Mouse (Mus musculus) midbrain, embryonic 12.5 days (tissue): Measurements from ENCODE around the gene 4930402H24Rik. TPM values are rescaled to one million over a fixed set of nuclear protein-coding genes. Genes with fewer than 3 reads are reported as not detected.
"Not testable (repeated sequence)": the region's sequence is repeated elsewhere in the genome, so short reads cannot be mapped to it uniquely, and the experiment has no call there.

Source experiments
- ATAC-seq: fragments of 200-750 bp; cut with Nextera tagmentation; 2 replicates; pipeline ENCODE4 v1.8.0; 2017; ENCODE audit warnings: low read depth, moderate TSS enrichment, moderate library complexity; ENCODE audit not compliant: low FRiP score
- H3K27ac ChIP-seq: fragments of 300-500 bp; sonication (generic); replicated peaks from 2 replicates; pipeline ENCODE4 v1.5.1; 2016; ENCODE audit warnings: mild to moderate bottlenecking
- H3K27me3 ChIP-seq: fragments of 300-500 bp; sonication (generic); 2 replicates; pipeline ENCODE4 v1.6.1; 2016; ENCODE audit warnings: mild to moderate bottlenecking
- H3K36me3 ChIP-seq: fragments of 300-500 bp; sonication (generic); 2 replicates; pipeline ENCODE4 v1.6.1; 2016
- H3K4me1 ChIP-seq: fragments of 300-500 bp; sonication (generic); 2 replicates; pipeline ENCODE4 v1.6.1; 2016
- H3K4me2 ChIP-seq: fragments of 300-500 bp; sonication (generic); replicated peaks from 2 replicates; pipeline ENCODE4 v1.6.1; 2016; ENCODE audit warnings: mild to moderate bottlenecking, moderate library complexity
- H3K4me3 ChIP-seq: fragments of 300-500 bp; sonication (generic); 2 replicates; pipeline ENCODE4 v1.5.1; 2016; ENCODE audit warnings: mild to moderate bottlenecking
- H3K9ac ChIP-seq: fragments of 300-500 bp; sonication (generic); replicated peaks from 2 replicates; pipeline ENCODE4 v1.6.1; 2016; ENCODE audit warnings: mild to moderate bottlenecking, moderate library complexity
- H3K9me3 ChIP-seq: fragments of 300-500 bp; sonication (generic); 2 replicates; pipeline ENCODE4 v1.6.1; 2016; ENCODE audit warnings: mild to moderate bottlenecking
- WGBS: fragments of 180-500 bp; shearing (Covaris S2); methylation state at CpG from one replicate; pipeline ENCODE4 v1.1.7; 2016; 5-methylcytosine and 5-hydroxymethylcytosine counted together
- polyA plus RNA-seq: library from polyadenylated mRNA; unstranded; fragments of >200 nt; fragmentation: Nextera tagmentation; extraction: Ambion mirVana; gene quantifications from 2 replicates; pipeline ENCODE4 v1.2.1, GENCODE M21; 2016

4930402H24Rik gene
- polyA plus RNA-seq, 1 experiment from 2014 or later: 86.9 TPM

DNA sequence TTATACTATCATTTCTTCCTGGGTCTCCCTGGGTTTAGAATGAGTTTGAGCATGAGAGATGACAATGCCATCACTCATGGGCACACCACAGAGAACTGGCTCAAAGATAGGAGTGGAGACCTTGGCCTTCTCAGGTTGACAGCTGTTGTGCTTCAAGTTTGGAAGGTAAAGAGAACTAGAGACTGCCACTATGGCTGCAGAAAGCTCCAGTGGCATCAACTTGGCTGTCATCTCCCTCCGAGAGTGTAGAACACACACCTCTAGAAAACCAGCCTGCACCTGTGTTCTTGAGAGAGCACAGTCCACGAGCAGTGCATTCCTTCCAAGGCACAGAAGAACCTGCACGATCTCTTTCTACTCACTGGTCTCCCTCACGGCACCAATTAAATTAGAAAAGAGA, 76.7 kb downstream of the 4930402H24Rik start:
- 96% methylated on average over 4 of the region's 4 CpGs for WGBS
- peaks cover 11% of the 10 kb centered on the region for H3K36me3 ChIP-seq
- peaks cover 3% of the 10 kb centered on the region; the same call in 1 of the 2 replicates for H3K4me1 ChIP-seq
- H3K4me2 ChIP-seq: no peak overlapping the region
- H3K27me3 ChIP-seq: no peaks in the 10 kb centered on the region
- ATAC-seq: no peak
- H3K27ac ChIP-seq: no peak overlapping the region
- H3K9me3 ChIP-seq: no peaks in the 10 kb centered on the region
- no peak overlapping the region for H3K9ac ChIP-seq
- H3K4me3 ChIP-seq: no peak overlapping the region

- Histone ChIP-seq H3K9me3 (no peaks in the 10 kb centered on the region), H3K36me3 (peaks cover 15% of the 10 kb centered on the region), H3K4me2 (no peak overlapping the region), H3K9ac (no peak overlapping the region), H3K4me1 (peaks cover 3% of the 10 kb centered on the region; the same call in 1 of the 2 replicates), H3K27ac (no peak overlapping the region), H3K4me3 (no peak overlapping the region), H3K27me3 (no peaks in the 10 kb centered on the region)
- WGBS: 87% methylated on average over 1 of the region's 1 CpGs
- no peak for ATAC-seq
These were observed 77.5 kb downstream of the 4930402H24Rik start for GRCm38 (mm10) chr2:130828668-130829067.

- not testable (repeated sequence) for H3K4me2 ChIP-seq, H3K4me1 ChIP-seq, H3K9ac ChIP-seq, H3K9me3 ChIP-seq, H3K4me3 ChIP-seq, H3K27me3 ChIP-seq, H3K27ac ChIP-seq, ATAC-seq
- WGBS: 90% methylated on average over 3 of the region's 3 CpGs
- H3K36me3 ChIP-seq: peaks cover 15% of the 10 kb centered on the region
These were observed 78.1 kb downstream of the 4930402H24Rik start for GRCm38 (mm10) chr2:130828066-130828465.

DNA sequence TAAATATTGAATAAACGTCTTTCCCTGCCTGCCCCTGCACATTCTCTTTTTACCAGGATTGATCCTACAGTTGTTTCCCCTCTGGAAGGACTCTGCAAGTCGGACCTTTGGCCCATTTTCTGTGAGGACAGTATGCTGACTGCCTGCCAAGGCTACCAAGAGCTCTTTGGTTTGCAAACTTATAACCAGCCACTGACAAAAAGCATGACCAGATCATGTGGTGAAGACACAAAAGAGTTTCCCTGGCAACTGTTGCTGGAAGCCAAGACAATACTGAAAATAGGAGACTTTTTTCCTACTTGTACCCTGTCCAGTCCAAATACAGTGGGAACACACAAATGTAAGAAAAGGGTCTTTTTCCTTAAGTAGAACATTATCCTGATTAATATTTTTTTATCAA, 78.8 kb downstream of the 4930402H24Rik start:
- Histone ChIP-seq H3K27ac (peak overlapping the region; percentile 42; the same call in 1 of the 2 replicates), H3K36me3 (peaks cover 16% of the 10 kb centered on the region), H3K27me3 (no peaks in the 10 kb centered on the region), H3K4me3 (no peak overlapping the region), H3K4me1 (peaks cover 3% of the 10 kb centered on the region; the same call in 1 of the 2 replicates), H3K4me2 (no peak overlapping the region), H3K9me3 (no peaks in the 10 kb centered on the region), H3K9ac (no peak overlapping the region)
- no peak for ATAC-seq
- WGBS: 52% methylated on average over 2 of the region's 2 CpGs

- H3K4me1 ChIP-seq: no peaks in the 10 kb centered on the region
- no peak overlapping the region for H3K9ac ChIP-seq
- H3K4me2 ChIP-seq: no peak overlapping the region
- ATAC-seq: no peak
- no peaks in the 10 kb centered on the region for H3K27me3 ChIP-seq
- WGBS: 27% methylated on average over 11 of the region's 11 CpGs
- no peak overlapping the region for H3K4me3 ChIP-seq
- no peaks in the 10 kb centered on the region for H3K9me3 ChIP-seq
- H3K36me3 ChIP-seq: peaks cover 37% of the 10 kb centered on the region
- peak overlapping the region; percentile 60; the same call in 1 of the 2 replicates for H3K27ac ChIP-seq
These were observed 87.2 kb downstream of the 4930402H24Rik start for GRCm38 (mm10) chr2:130818838-130819647.

GRCm38 (mm10) chr2:130817865-130818264, 88.3 kb downstream of the 4930402H24Rik start:
- WGBS: 100% methylated on average over 1 of the region's 1 CpGs
- Histone ChIP-seq H3K4me1 (no peaks in the 10 kb centered on the region), H3K9me3 (no peaks in the 10 kb centered on the region), H3K4me3 (no peak overlapping the region), H3K27ac (no peak overlapping the region), H3K27me3 (no peaks in the 10 kb centered on the region), H3K36me3 (peaks cover 48% of the 10 kb centered on the region), H3K9ac (no peak overlapping the region), H3K4me2 (no peak overlapping the region)
- no peak for ATAC-seq

- WGBS: 85% methylated on average over 5 of the region's 5 CpGs
- no peak overlapping the region for H3K27ac ChIP-seq
These were observed 90.0 kb downstream of the 4930402H24Rik start for GRCm38 (mm10) chr2:130816205-130816604.

GRCm38 (mm10) chr2:130814492-130814891, 91.7 kb downstream of the 4930402H24Rik start:
- no peak for ATAC-seq
- H3K4me1 ChIP-seq: no peaks in the 10 kb centered on the region
- WGBS: 97% methylated on average over 1 of the region's 1 CpGs
- no peaks in the 10 kb centered on the region for H3K27me3 ChIP-seq
- H3K4me2 ChIP-seq: no peak overlapping the region
- H3K36me3 ChIP-seq: peaks cover 55% of the 10 kb centered on the region
- H3K9ac ChIP-seq: no peak overlapping the region
- H3K27ac ChIP-seq: no peak overlapping the region
- H3K4me3 ChIP-seq: no peak overlapping the region
- no peaks in the 10 kb centered on the region for H3K9me3 ChIP-seq

More at GRCm38 (mm10) chr2:130816205-130816604, 90.0 kb downstream of the 4930402H24Rik start:
- no peak overlapping the region for H3K9ac ChIP-seq
- H3K27me3 ChIP-seq: no peaks in the 10 kb centered on the region
- no peak overlapping the region for H3K4me2 ChIP-seq
- ATAC-seq: no peak
- H3K36me3 ChIP-seq: peaks cover 57% of the 10 kb centered on the region
- no peaks in the 10 kb centered on the region for H3K9me3 ChIP-seq
- no peaks in the 10 kb centered on the region for H3K4me1 ChIP-seq
- no peak overlapping the region for H3K4me3 ChIP-seq

GRCm38 (mm10) chr2:130813729-130814128, 92.5 kb downstream of the 4930402H24Rik start:
- Histone ChIP-seq H3K4me3 (no peak overlapping the region), H3K27ac (no peak overlapping the region), H3K27me3 (no peaks in the 10 kb centered on the region), H3K4me2 (no peak overlapping the region), H3K4me1 (no peaks in the 10 kb centered on the region), H3K9ac (no peak overlapping the region), H3K9me3 (no peaks in the 10 kb centered on the region), H3K36me3 (peaks cover 62% of the 10 kb centered on the region)
- 88% methylated on average over 6 of the region's 6 CpGs for WGBS
- ATAC-seq: no peak

- no peak overlapping the region for H3K27ac ChIP-seq
- no peak overlapping the region for H3K4me3 ChIP-seq
- H3K27me3 ChIP-seq: no peaks in the 10 kb centered on the region
- no peak for ATAC-seq
- peaks cover 69% of the 10 kb centered on the region for H3K36me3 ChIP-seq
- no peak overlapping the region for H3K9ac ChIP-seq
- H3K9me3 ChIP-seq: no peaks in the 10 kb centered on the region
- H3K4me1 ChIP-seq: no peaks in the 10 kb centered on the region
- H3K4me2 ChIP-seq: no peak overlapping the region
- 97% methylated on average over 1 of the region's 1 CpGs for WGBS
These were observed 93.7 kb downstream of the 4930402H24Rik start for GRCm38 (mm10) chr2:130812487-130812886.

DNA sequence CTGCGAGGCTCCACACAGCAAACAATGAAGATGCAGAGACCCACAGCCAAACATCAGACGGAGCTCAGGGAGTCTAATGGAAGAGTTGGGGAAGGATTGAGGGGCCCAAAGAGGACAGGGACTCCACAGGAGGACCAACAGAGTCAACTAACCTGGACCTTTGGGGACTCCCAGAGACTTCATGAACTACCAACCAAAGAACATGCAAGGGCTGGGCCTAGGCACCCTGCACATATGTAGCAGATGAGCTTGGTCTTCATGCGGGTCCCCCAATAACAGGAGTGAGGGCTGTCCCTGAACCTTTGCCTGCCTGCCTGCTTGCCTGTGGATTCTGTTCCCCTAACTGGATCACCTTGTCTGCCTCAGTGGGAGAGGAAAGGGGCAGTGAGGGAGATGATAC, 101.1 kb downstream of the 4930402H24Rik start:
- no peak for ATAC-seq
- no peaks in the 10 kb centered on the region for H3K9me3 ChIP-seq
- 91% methylated on average over 3 of the region's 3 CpGs for WGBS
- H3K9ac ChIP-seq: no peak overlapping the region
- no peak overlapping the region for H3K27ac ChIP-seq
- no peaks in the 10 kb centered on the region for H3K4me1 ChIP-seq
- peaks cover 64% of the 10 kb centered on the region for H3K36me3 ChIP-seq
- no peak overlapping the region for H3K4me3 ChIP-seq
- H3K27me3 ChIP-seq: no peaks in the 10 kb centered on the region
- H3K4me2 ChIP-seq: no peak overlapping the region

- Histone ChIP-seq H3K36me3 (peaks cover 50% of the 10 kb centered on the region), H3K9me3 (no peaks in the 10 kb centered on the region), H3K27me3 (no peaks in the 10 kb centered on the region), H3K4me2 (no peak overlapping the region), H3K27ac (no peak overlapping the region), H3K4me3 (no peak overlapping the region), H3K9ac (no peak overlapping the region), H3K4me1 (no peaks in the 10 kb centered on the region)
- 73% methylated on average over 25 of the region's 25 CpGs for WGBS
- ATAC-seq: no peak
These were observed 102.5 kb downstream of the 4930402H24Rik start for GRCm38 (mm10) chr2:130803706-130804105.
